Mouse (Mus musculus) CH12.LX (cell line): ENCODE data around the gene Hvcn1.

ENCODE experiments used
- EP300 ChIP-seq: IDR thresholded peaks from 2 replicates; pipeline ENCODE4 v1.6.1; 2011; ENCODE audit warnings: low read length, improper control_type of control experiment
- SIN3A ChIP-seq: IDR thresholded peaks from 2 replicates; pipeline ENCODE4 v1.6.1; 2012; ENCODE audit warnings: low read length, improper control_type of control experiment, inconsistent platforms
- UBTF ChIP-seq: IDR thresholded peaks from 2 replicates; pipeline ENCODE4 v1.6.1; 2012; ENCODE audit warnings: low read depth, mild to moderate bottlenecking, inconsistent platforms, low read length, improper control_type of control experiment, moderate library complexity

DNA sequence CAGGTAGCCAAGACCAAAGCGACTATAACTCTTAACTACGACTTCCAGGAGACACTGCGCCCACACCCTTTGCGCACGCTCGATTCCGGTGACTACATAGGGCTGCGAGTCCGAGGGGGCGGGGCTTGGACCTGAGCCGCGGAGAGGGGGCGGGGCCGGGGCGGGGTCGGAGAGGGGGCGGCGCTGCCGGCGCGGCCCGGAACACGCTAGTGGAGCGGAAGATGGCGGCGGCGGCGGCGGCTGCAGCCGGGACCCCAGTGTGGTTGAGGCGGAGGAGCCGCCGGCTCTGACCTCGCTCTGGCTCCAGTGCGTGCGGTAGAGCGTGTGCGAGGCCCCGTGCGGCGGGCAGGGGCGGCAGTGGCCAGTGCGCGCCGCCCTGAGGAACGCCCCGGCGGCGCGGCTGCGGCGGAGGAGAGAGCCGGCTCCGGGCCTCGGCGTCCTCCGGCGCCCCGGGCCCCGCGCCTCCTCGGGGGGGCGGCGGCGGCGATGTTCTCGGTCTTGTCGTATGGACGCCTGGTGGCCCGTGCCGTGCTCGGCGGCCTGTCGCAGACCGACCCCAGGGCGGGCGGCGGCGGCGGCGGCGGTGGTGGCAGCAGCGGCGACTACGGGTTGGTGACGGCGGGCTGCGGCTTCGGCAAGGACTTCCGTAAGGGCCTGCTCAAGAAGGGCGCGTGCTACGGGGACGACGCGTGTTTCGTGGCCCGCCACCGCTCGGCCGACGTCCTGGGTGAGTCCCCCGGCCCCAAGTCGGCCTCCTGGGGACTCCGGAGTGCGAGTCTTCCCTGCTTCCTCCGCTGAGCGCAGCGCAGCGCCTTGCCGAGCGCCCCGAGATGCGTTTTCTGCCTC, 77.8 kb downstream of the Hvcn1 start, which contains the start of gene Pptc7:
- TF ChIP-seq EP300 (no peak), UBTF (peak; percentile 62; the same call in 1 of the 2 replicates), SIN3A (no peak)
